Mouse (Mus musculus) testis, adult 2 months (tissue): ENCODE measurements around the gene Ccpg1os. TPM values are rescaled to one million over a fixed set of nuclear protein-coding genes. Genes with fewer than 3 reads are reported as not detected.

Experiments used
- H3K27ac ChIP-seq: fragments of 200-500 bp; 2 replicates; pipeline ENCODE4 v1.5.1; 2012; ENCODE audit warnings: low read depth, low read length; ENCODE audit not compliant: control insufficient read depth, insufficient read depth
- H3K27me3 ChIP-seq: fragments of 200-500 bp; 2 replicates; pipeline ENCODE4 v1.6.1; 2012; ENCODE audit warnings: mild to moderate bottlenecking, low read length, moderate library complexity; ENCODE audit not compliant: control insufficient read depth, insufficient read depth
- H3K36me3 ChIP-seq: fragments of 200-500 bp; 2 replicates; pipeline ENCODE4 v1.6.1; 2012; ENCODE audit warnings: mild to moderate bottlenecking, low read length; ENCODE audit not compliant: control insufficient read depth, insufficient read depth
- H3K4me1 ChIP-seq: fragments of 200-500 bp; 2 replicates; pipeline ENCODE4 v1.6.1; 2012; ENCODE audit warnings: low read length; ENCODE audit not compliant: control insufficient read depth, insufficient read depth
- H3K4me3 ChIP-seq: fragments of 200-500 bp; 2 replicates; pipeline ENCODE4 v1.5.1; 2012; ENCODE audit warnings: low read depth, mild to moderate bottlenecking, low read length, moderate library complexity, mixed read lengths; ENCODE audit not compliant: control insufficient read depth
- CTCF ChIP-seq: fragments of 200-500 bp; IDR thresholded peaks from 2 replicates; pipeline ENCODE4 v1.5.1; 2012; ENCODE audit warnings: low read depth, mild to moderate bottlenecking, inconsistent platforms, low read length, moderate library complexity; ENCODE audit not compliant: control insufficient read depth, insufficient read depth, insufficient replicate concordance
- POLR2A ChIP-seq: fragments of 200-500 bp; IDR thresholded peaks from 2 replicates; pipeline ENCODE4 v1.6.1; 2012; ENCODE audit warnings: low read depth, mild to moderate bottlenecking, inconsistent platforms, low read length, moderate library complexity; ENCODE audit not compliant: control insufficient read depth
- polyA plus RNA-seq: library from polyadenylated mRNA; depleted of rRNA; stranded (reverse); fragments of >200 nt; gene quantifications from 2 replicates; pipeline ENCODE4 v1.2.3, GENCODE M21; 2012

Ccpg1os gene
- polyA plus RNA-seq, 1 experiment = 293 TPM

DNA sequence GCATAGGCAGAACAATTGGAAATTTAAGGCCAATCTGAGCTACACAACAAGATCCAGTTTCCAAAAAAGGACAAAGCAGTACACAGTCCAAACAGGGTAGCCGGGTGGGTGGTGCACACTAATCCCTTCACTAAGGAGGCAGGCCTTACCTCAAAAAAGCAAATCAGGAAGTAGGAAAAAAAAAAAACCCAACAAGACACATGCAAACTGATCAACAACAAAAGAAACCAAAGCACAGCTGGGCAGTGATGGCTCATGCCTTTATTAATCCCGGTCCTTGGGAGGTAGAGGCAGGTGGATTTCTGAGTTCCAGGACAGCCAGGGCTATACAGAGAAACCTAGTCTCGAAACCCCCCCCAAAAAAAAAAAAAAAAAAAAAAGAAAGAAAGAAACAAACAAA is 2.5 kb upstream of the Ccpg1os start:
- no peak for TF ChIP-seq POLR2A
- H3K27ac ChIP-seq = no peak overlapping the region
- H3K4me1 ChIP-seq = no peaks in the 10 kb centered on the region
- no peaks in the 10 kb centered on the region for H3K27me3 ChIP-seq
- no peak overlapping the region for H3K4me3 ChIP-seq
- no peaks in the 10 kb centered on the region for H3K36me3 ChIP-seq

DNA sequence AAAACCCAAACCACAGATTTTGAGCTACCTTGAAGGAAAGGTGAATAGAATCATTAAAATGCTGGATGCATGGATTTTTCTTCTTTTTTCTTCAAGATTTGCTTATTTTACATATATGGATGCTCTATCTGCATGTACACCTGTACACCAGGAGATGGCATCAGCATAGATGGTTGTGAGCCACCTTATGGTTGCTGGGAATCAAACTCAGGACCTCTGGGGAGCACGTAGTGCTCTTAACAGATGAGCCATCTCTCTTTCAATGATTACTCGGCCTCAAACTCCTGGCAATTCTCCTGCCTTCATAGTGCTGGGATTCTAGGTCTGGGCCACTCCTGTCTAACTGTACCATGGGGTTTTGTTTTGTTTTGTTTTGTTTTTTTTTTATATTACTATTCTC is 2.1 kb downstream of the Ccpg1os start:
- no peaks in the 10 kb centered on the region for H3K4me1 ChIP-seq
- H3K36me3 ChIP-seq = no peaks in the 10 kb centered on the region
- H3K27ac ChIP-seq = no peak overlapping the region
- no peak for TF ChIP-seq CTCF
- no peak for TF ChIP-seq POLR2A
- H3K4me3 ChIP-seq = peak overlapping the region; percentile 44; the same call in 1 of the 2 replicates
- H3K27me3 ChIP-seq = no peaks in the 10 kb centered on the region

DNA sequence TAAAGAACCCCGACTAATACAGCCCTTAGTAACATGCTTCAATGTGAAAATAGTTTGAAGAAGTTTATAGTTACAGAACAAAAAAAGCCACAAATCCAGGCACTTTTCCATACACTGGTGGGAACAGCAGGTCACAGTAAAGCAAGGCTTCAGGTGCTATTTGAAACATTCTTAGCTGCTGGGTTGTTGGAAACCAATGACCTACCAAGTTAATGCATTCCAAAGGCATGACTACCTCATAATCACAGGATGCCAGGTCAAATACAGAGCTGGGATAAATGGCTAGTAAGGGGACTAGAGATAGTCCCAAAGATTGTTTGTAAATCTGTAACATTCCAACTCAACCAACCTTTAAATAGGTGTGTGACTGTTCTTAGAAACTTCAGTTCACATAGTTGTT is 9.9 kb downstream of the Ccpg1os start:
- Histone ChIP-seq H3K36me3 (no peaks in the 10 kb centered on the region; the same call in 1 of the 2 replicates), H3K4me1 (no peaks in the 10 kb centered on the region), H3K4me3 (no peak overlapping the region), H3K27me3 (no peaks in the 10 kb centered on the region), H3K27ac (no peak overlapping the region)
- TF ChIP-seq CTCF (no peak), POLR2A (no peak)

- no peak for TF ChIP-seq POLR2A
- Histone ChIP-seq H3K36me3 (no peaks in the 10 kb centered on the region; the same call in 1 of the 2 replicates), H3K27me3 (no peaks in the 10 kb centered on the region), H3K4me3 (no peak overlapping the region), H3K4me1 (no peaks in the 10 kb centered on the region), H3K27ac (no peak overlapping the region)
Measured at GRCm38 (mm10) chr9:72974734-72975133, 10.4 kb downstream of the Ccpg1os start.

GRCm38 (mm10) chr9:72972984-72973383 is 12.2 kb downstream of the Ccpg1os start:
- Histone ChIP-seq H3K4me3 (no peak overlapping the region), H3K4me1 (no peaks in the 10 kb centered on the region), H3K36me3 (no peaks in the 10 kb centered on the region; the same call in 1 of the 2 replicates), H3K27me3 (no peaks in the 10 kb centered on the region), H3K27ac (no peak overlapping the region)
- TF ChIP-seq POLR2A (no peak), CTCF (no peak)

DNA sequence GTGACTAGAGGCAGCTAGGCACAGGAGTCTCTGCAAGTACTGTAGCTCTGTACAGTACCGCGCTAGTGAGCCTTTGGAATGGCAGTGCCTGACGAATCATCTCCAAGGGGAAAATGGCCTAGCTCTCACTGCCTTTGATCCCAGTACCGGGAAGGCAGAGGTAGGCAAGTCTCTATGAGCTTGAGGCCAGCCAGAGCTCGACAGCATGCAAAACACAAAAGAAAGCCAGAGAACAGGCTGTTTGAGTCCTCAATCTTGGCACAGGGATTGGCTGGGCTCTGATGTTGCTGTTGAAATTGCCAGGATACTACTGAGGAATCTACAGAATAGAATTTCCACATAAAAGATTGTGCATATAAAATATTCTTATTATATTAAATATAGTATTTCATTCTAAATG is 12.7 kb downstream of the Ccpg1os start:
- H3K36me3 ChIP-seq = no peaks in the 10 kb centered on the region; the same call in 1 of the 2 replicates
- H3K27ac ChIP-seq = no peak overlapping the region
- no peaks in the 10 kb centered on the region for H3K4me1 ChIP-seq
- TF ChIP-seq CTCF (no peak), POLR2A (no peak)
- no peaks in the 10 kb centered on the region for H3K27me3 ChIP-seq
- no peak overlapping the region for H3K4me3 ChIP-seq

- Histone ChIP-seq H3K4me3 (no peak overlapping the region), H3K27me3 (no peaks in the 10 kb centered on the region), H3K4me1 (no peaks in the 10 kb centered on the region), H3K36me3 (no peaks in the 10 kb centered on the region; the same call in 1 of the 2 replicates), H3K27ac (no peak overlapping the region)
- no peak for TF ChIP-seq POLR2A
- no peak for TF ChIP-seq CTCF
Measured at GRCm38 (mm10) chr9:72969874-72970273, 15.3 kb downstream of the Ccpg1os start.

DNA sequence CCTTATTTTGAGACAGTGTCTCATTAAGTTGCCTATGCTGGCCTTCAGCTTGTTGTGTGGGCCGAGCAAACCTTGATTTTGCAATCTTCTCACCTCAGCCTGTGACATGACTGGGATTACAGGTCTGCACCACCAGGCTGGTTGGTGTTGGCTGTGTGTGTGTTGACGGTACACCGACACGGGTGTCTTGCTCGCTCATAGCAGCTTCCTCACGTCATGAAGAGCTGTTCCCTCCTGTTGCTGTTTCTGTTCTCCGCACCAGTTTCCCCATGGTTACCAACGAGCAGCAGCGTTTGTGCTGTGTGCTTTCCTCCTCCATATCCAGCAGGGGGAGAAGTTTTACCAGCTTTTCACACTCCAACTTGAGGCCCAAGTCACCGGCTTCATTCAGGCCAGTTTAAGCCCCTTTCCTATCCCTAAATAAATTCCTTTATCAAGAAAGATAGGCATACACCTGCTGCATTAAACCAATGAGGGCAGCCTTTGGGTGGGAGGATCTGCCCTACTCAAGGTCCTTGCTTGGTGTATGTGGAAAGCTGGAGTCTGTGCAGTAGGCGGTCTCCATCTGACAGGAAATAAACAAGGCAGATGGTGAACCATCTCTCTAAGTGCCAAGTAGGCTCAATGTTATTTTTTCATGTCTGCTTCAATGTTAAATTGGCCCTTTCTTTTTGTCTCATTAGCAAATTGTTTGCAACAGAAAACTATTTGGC is 16.7 kb downstream of the Ccpg1os start:
- TF ChIP-seq CTCF (peak; percentile 40; the same call in 1 of the 2 replicates), POLR2A (no peak)
- H3K4me3 ChIP-seq = no peak overlapping the region

More for the DNA sequence above, 16.7 kb downstream of the Ccpg1os start:
- Histone ChIP-seq H3K27ac (no peak overlapping the region), H3K27me3 (no peaks in the 10 kb centered on the region), H3K4me1 (no peaks in the 10 kb centered on the region), H3K36me3 (no peaks in the 10 kb centered on the region; the same call in 1 of the 2 replicates)
